Mouse (Mus musculus) lung, embryonic 14.5 days (tissue): Measurements from ENCODE around the gene Hfe. TPM values are rescaled to one million over a fixed set of nuclear protein-coding genes. Genes with fewer than 3 reads are reported as not detected.
A peak's percentile ranks its signal among the peaks of the same experiment; 100 is the strongest.

Experiments
- ATAC-seq: fragments of 200-750 bp; cut with Nextera tagmentation; 2 replicates; pipeline ENCODE4 v1.8.0; 2017; ENCODE audit warnings: mild to moderate bottlenecking, moderate TSS enrichment, moderate library complexity; ENCODE audit not compliant: insufficient read depth
- DNase-seq: peaks from one replicate; pipeline ENCODE4 v3.0.0-alpha.2; 2015
- H3K27ac ChIP-seq: fragments of 300-500 bp; sonication (generic); 2 replicates; pipeline ENCODE4 v1.5.1; 2014; ENCODE audit warnings: low read depth, mild to moderate bottlenecking, moderate library complexity
- H3K27me3 ChIP-seq: fragments of 300-500 bp; sonication (generic); 2 replicates; pipeline ENCODE4 v1.6.1; 2014; ENCODE audit warnings: low read length, control low read depth; ENCODE audit not compliant: insufficient read depth
- H3K36me3 ChIP-seq: fragments of 300-500 bp; sonication (generic); 2 replicates; pipeline ENCODE4 v1.6.1; 2014; ENCODE audit warnings: control low read depth; ENCODE audit not compliant: insufficient read depth
- H3K4me1 ChIP-seq: fragments of 300-500 bp; sonication (generic); 2 replicates; pipeline ENCODE4 v1.6.1; 2014; ENCODE audit warnings: antibody characterized with exemption, control low read depth; ENCODE audit not compliant: insufficient read depth
- H3K4me2 ChIP-seq: fragments of 300-500 bp; sonication (generic); 2 replicates; pipeline ENCODE4 v1.6.1; 2014; ENCODE audit warnings: mild to moderate bottlenecking
- H3K4me3 ChIP-seq: fragments of 300-500 bp; sonication (generic); 2 replicates; pipeline ENCODE4 v1.5.1; 2014; ENCODE audit warnings: low read depth, low read length
- H3K9ac ChIP-seq: fragments of 300-500 bp; sonication (generic); 2 replicates; pipeline ENCODE4 v1.6.1; 2014
- H3K9me3 ChIP-seq: fragments of 300-500 bp; sonication (generic); 2 replicates; pipeline ENCODE4 v1.6.1; 2016; ENCODE audit warnings: low read depth, low read length, control low read depth
- CTCF ChIP-seq: IDR thresholded peaks from 2 replicates; pipeline ENCODE4 v1.5.1; 2016; ENCODE audit warnings: antibody characterized with exemption, low read depth
- WGBS: fragments of 180-500 bp; shearing (Covaris S2); extraction: QIAGEN DNeasy Blood & Tissue Kit; methylation state at CpG from one replicate; pipeline ENCODE4 v1.1.7; 2014; 5-methylcytosine and 5-hydroxymethylcytosine counted together
- polyA plus RNA-seq: library from polyadenylated mRNA; unstranded; fragments of >200 nt; fragmentation: Nextera tagmentation; extraction: Ambion mirVana; gene quantifications from 2 replicates; pipeline ENCODE4 v1.2.1, GENCODE M21; 2014

Hfe gene
- polyA plus RNA-seq, 1 experiment from 2014 or later: 8.4 TPM

DNA sequence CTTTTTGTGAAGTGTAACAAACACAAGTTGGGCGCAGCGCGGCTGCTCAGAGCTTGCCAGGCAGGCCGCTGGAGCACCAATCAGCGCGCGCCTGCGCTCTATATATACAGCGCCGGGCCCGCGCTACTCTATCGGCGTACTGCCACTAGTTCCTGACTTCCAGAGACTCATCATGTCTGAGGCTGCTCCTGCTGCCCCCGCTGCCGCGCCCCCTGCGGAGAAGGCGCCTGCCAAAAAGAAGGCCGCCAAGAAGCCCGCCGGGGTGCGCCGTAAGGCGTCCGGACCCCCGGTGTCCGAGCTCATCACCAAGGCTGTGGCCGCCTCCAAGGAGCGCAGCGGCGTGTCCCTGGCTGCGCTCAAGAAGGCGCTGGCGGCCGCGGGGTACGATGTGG, 28.0 kb upstream of the Hfe start, which contains the start of gene Hist1h1c:
Hist1h1c (plus strand) TSS at position 132 of the 392 bp plus-strand sequence.
- no peaks in the 10 kb centered on the region for H3K27me3 ChIP-seq
- DNase-seq: peak; percentile 97
- under 1% methylated on average over 30 of the region's 38 CpGs for WGBS
- TF ChIP-seq CTCF: peak; percentile 29; the same call in 1 of the 2 replicates
- H3K4me1 ChIP-seq: 0 out of 2 replicates have a peak, but pooled peaks cover 5% of the 10 kb centered on the region
- H3K9ac ChIP-seq: peak within 1 kb of the TSS; percentile 94
- peak within 1 kb of the TSS; percentile 90 for H3K4me2 ChIP-seq
- H3K9me3 ChIP-seq: no peaks in the 10 kb centered on the region
- ATAC-seq: peak; percentile 94
- H3K36me3 ChIP-seq: no peaks in the 10 kb centered on the region
- H3K4me3 ChIP-seq: peak within 1 kb of the TSS; percentile 63
- peak within 1 kb of the TSS; percentile 100 for H3K27ac ChIP-seq

GRCm38 (mm10) chr13:23738041-23738440, 27.4 kb upstream of the Hfe start:
- Histone ChIP-seq H3K27me3 (no peaks in the 10 kb centered on the region), H3K9me3 (no peaks in the 10 kb centered on the region), H3K4me3 (peak overlapping the region; percentile 63), H3K4me1 (0 out of 2 replicates have a peak, but pooled peaks cover 5% of the 10 kb centered on the region), H3K27ac (peak overlapping the region; percentile 100), H3K36me3 (no peaks in the 10 kb centered on the region), H3K4me2 (peak overlapping the region; percentile 90), H3K9ac (peak overlapping the region; percentile 94)
- 23% methylated on average over 4 of the region's 4 CpGs for WGBS
- ATAC-seq: no peak
- no peak for TF ChIP-seq CTCF
- DNase-seq: peak; percentile 51

GRCm38 (mm10) chr13:23737091-23737490, 26.4 kb upstream of the Hfe start:
- no peak overlapping the region for H3K9ac ChIP-seq
- H3K27me3 ChIP-seq: no peaks in the 10 kb centered on the region
- peak overlapping the region; percentile 100; the same call in 1 of the 2 replicates for H3K27ac ChIP-seq
- no peak for ATAC-seq
- no peak for TF ChIP-seq CTCF
- H3K4me1 ChIP-seq: 0 out of 2 replicates have a peak, but pooled peaks cover 5% of the 10 kb centered on the region
- H3K4me2 ChIP-seq: no peak overlapping the region
- H3K36me3 ChIP-seq: no peaks in the 10 kb centered on the region
- H3K9me3 ChIP-seq: no peaks in the 10 kb centered on the region
- WGBS: 89% methylated on average over 5 of the region's 5 CpGs
- H3K4me3 ChIP-seq: no peak overlapping the region
- DNase-seq: peak; percentile 11

GRCm38 (mm10) chr13:23732156-23732804, 21.6 kb upstream of the Hfe start:
- WGBS: 21% methylated on average over 8 of the region's 8 CpGs
- no peak overlapping the region for H3K4me3 ChIP-seq
- no peaks in the 10 kb centered on the region for H3K36me3 ChIP-seq
- H3K27me3 ChIP-seq: no peaks in the 10 kb centered on the region
- ATAC-seq (peak; percentile 47; the same call in 1 of the 2 replicates), DNase-seq (peak; percentile 80)
- H3K27ac ChIP-seq: no peak overlapping the region
- peak; percentile 84 for TF ChIP-seq CTCF
- H3K4me2 ChIP-seq: no peak overlapping the region
- H3K4me1 ChIP-seq: no peaks in the 10 kb centered on the region
- no peaks in the 10 kb centered on the region for H3K9me3 ChIP-seq
- H3K9ac ChIP-seq: no peak overlapping the region

GRCm38 (mm10) chr13:23730479-23730878, 19.8 kb upstream of the Hfe start:
- TF ChIP-seq CTCF: no peak
- no peak for ATAC-seq
- Histone ChIP-seq H3K4me2 (no peak overlapping the region), H3K9ac (no peak overlapping the region), H3K36me3 (no peaks in the 10 kb centered on the region), H3K4me1 (no peaks in the 10 kb centered on the region), H3K9me3 (no peaks in the 10 kb centered on the region), H3K27ac (no peak overlapping the region), H3K27me3 (no peaks in the 10 kb centered on the region), H3K4me3 (no peak overlapping the region)
- WGBS: 20% methylated on average over 8 of the region's 8 CpGs
- peak; percentile 64 for DNase-seq

DNA sequence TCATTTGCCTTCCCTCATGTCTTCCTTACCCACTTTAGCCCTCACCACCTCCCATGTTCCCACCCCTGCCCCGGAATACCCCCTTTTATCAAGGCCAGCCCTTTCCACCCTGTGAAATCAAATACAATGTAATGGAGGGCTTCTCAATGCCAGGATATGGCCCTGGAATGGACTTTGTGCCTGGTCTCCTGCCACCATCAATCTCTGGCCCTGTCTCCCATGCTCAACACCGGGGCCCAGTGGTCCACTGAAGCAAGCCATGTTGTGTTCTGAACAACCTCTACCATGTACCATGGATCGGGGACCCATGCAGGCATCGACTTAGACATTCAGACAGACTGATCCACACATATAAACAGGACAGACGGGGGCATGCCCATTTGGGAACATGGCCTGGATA, 19.1 kb upstream of the Hfe start:
- Histone ChIP-seq H3K4me2 (no peak overlapping the region), H3K27ac (no peak overlapping the region), H3K4me1 (no peaks in the 10 kb centered on the region), H3K4me3 (no peak overlapping the region), H3K9ac (no peak overlapping the region), H3K27me3 (no peaks in the 10 kb centered on the region), H3K9me3 (no peaks in the 10 kb centered on the region), H3K36me3 (no peaks in the 10 kb centered on the region)
- 88% methylated on average over 5 of the region's 5 CpGs for WGBS
- ATAC-seq (no peak), DNase-seq (no peak)
- no peak for TF ChIP-seq CTCF

GRCm38 (mm10) chr13:23729192-23729525, 18.5 kb upstream of the Hfe start:
- Histone ChIP-seq H3K27ac (no peak overlapping the region), H3K4me1 (0 out of 2 replicates have a peak, but pooled peaks cover under 1% of the 10 kb centered on the region), H3K9ac (no peak overlapping the region), H3K9me3 (no peaks in the 10 kb centered on the region), H3K36me3 (no peaks in the 10 kb centered on the region), H3K27me3 (no peaks in the 10 kb centered on the region), H3K4me3 (no peak overlapping the region), H3K4me2 (no peak overlapping the region)
- ATAC-seq: no peak
- TF ChIP-seq CTCF: no peak
- WGBS: 93% methylated on average over 9 of the region's 9 CpGs
- no peak for DNase-seq
